Comparison of ENCODE assay signal across 16 mouse cellular contexts in the genomic region with DNA sequence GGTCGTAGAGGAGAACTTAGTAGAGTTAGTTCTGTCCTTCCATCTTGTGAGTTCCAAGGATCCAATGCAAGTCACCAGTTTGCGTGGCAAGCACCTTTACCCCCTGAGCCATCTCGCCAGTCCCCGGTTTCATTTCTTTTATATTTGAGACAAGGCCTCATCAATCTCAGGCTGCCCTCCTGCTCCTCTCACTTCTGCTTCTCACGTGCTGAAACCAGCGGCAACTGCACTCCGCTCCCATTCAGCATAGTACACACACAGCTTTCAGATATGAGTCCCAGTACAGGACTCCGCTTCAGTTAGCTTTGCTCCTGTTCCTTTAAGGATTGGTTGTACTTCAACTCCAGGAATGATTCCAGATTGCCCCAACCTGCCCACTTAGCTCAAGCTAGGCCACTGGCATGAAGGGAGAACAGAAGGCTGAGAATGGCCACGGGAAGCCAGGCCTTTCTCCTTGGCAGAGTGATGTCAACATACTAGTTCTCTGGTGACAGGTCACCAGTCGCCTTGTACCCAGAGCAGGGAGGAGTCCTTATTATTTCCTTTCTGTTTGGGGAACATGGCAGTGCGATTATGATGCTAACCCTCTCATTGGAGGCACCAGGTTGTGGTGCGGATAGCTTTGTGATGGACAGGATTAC.
DNase-seq lines count a peak whose midpoint lies in the region; ATAC-seq and TF ChIP-seq lines count a peak whose summit lies in the region.
"Had no signal": no experiment of that assay in that cellular context is flagged by ENCODE, and none has a peak within 500 bp of the region (broad histone marks: within the 10 kb centered on the region; RNA-seq: fewer than 3 reads in every experiment).

No protein-coding gene starts in this region.

- peaks cover 58% of the 10 kb centered on the region for H3K4me1 ChIP-seq in kidney, embryonic 16.5 days (ENCODE audit: insufficient read depth, low read length)
- peaks cover 13% of the 10 kb centered on the region for H3K4me1 ChIP-seq in kidney, adult 2 months (ENCODE audit: control insufficient read depth, insufficient read depth, low read length)
- peaks cover 8% of the 10 kb centered on the region for H3K4me1 ChIP-seq in bone marrow, adult 2 months (ENCODE audit: control insufficient read depth, insufficient read depth, low read length)
- H3K4me1 ChIP-seq: intestine, embryonic 15.5 days had no signal

- H3K27ac ChIP-seq in kidney, embryonic 16.5 days (ENCODE audit: low read length), result peak overlapping the region; percentile 55
- no peak overlapping the region for H3K27ac ChIP-seq in kidney, adult 2 months (ENCODE audit: insufficient read depth, low read depth, low read length)
- H3K27ac ChIP-seq in bone marrow, adult 2 months (ENCODE audit: control insufficient read depth, insufficient read depth, low read depth, low read length, poor library complexity), result peak overlapping the region; percentile 67
- H3K27ac ChIP-seq: heart, adult 2 months; intestine, embryonic 15.5 days had no signal

- H3K4me3 ChIP-seq in kidney, embryonic 16.5 days (ENCODE audit: low read length), result no peak overlapping the region
- H3K4me3 ChIP-seq in kidney, adult 2 months (ENCODE audit: insufficient read depth, low read depth, low read length), result no peak overlapping the region
- H3K4me3 ChIP-seq in bone marrow, adult 2 months (replicated peaks; ENCODE audit: control insufficient read depth, low read depth, low read length), result no peak overlapping the region
- H3K4me3 ChIP-seq: heart, adult 2 months; intestine, embryonic 15.5 days had no signal

- no peaks in the 10 kb centered on the region for H3K9me3 ChIP-seq in kidney, embryonic 16.5 days (ENCODE audit: low read length)
- H3K9me3 ChIP-seq: intestine, embryonic 15.5 days had no signal

- ATAC-seq in kidney, embryonic 16.5 days (ENCODE audit: low FRiP score, low TSS enrichment), result no peak; the same call in 1 of the 2 replicates
- ATAC-seq in granulocyte monocyte progenitor cell, adult 5-6 weeks (replicated peaks; ENCODE audit: poor library complexity, severe bottlenecking), result peak; percentile 67
- ATAC-seq: intestine, embryonic 15.5 days had no signal

- TF ChIP-seq CTCF in kidney, adult 2 months (conservative IDR thresholded peaks at IDR 0.05; ENCODE audit: insufficient read depth, insufficient read length, low read depth, low read length), result no peak
- TF ChIP-seq CTCF in bone marrow, adult 2 months (IDR thresholded peaks at IDR 0.05; ENCODE audit: control insufficient read depth, insufficient read depth, low read length), result no peak

- no peak overlapping the region for H3K9ac ChIP-seq in kidney, embryonic 16.5 days (replicated peaks; ENCODE audit: low read length)
- H3K9ac ChIP-seq: intestine, embryonic 15.5 days; lung, embryonic 14.5 days had no signal

- DNase-seq in kidney, adult 2 months, result no peak
- peak; percentile 51 for DNase-seq in cerebellum, adult 8-10 months
- no peak for DNase-seq in ovary, adult 18-20 months (ENCODE audit: low spot score)
- no peak for DNase-seq in urinary bladder, postnatal 36 days (ENCODE audit: low spot score in 2 of 2)
- DNase-seq in layer of hippocampus, adult 11-12 months (ENCODE audit: low spot score), result no peak
- DNase-seq: adrenal gland, postnatal 14 days; heart, adult 2 months; heart, postnatal 14 days; lung, embryonic 14.5 days; retina, postnatal 1 day had no signal

- 67% methylated on average over 12 of the region's 12 CpGs for WGBS in kidney, embryonic 16.5 days
- WGBS in kidney, adult 2 months, result 64% methylated on average over 12 of the region's 12 CpGs
- 58% methylated on average over 12 of the region's 12 CpGs for WGBS in bone marrow, adult 2 months

- no peaks in the 10 kb centered on the region for H3K36me3 ChIP-seq in kidney, embryonic 16.5 days (ENCODE audit: insufficient read depth, low read length)
- no peaks in the 10 kb centered on the region for H3K36me3 ChIP-seq in kidney, adult 2 months (ENCODE audit: control insufficient read depth, insufficient read depth, low read length)
- H3K36me3 ChIP-seq: intestine, embryonic 15.5 days had no signal

- H3K4me2 ChIP-seq in kidney, embryonic 16.5 days (replicated peaks; ENCODE audit: low read depth, low read length), result no peak overlapping the region
- H3K4me2 ChIP-seq: intestine, embryonic 15.5 days; lung, embryonic 14.5 days; midbrain, embryonic 11.5 days had no signal

- H3K27me3 ChIP-seq in kidney, embryonic 16.5 days (ENCODE audit: insufficient read depth, low read length), result no peaks in the 10 kb centered on the region
- H3K27me3 ChIP-seq in kidney, adult 2 months (replicated peaks; ENCODE audit: control insufficient read depth, insufficient read depth, low read length), result no peaks in the 10 kb centered on the region
- H3K27me3 ChIP-seq: intestine, embryonic 15.5 days; Patski had no signal

- no peak for TF ChIP-seq POLR2A in kidney, adult 2 months (IDR thresholded peaks at IDR 0.05; ENCODE audit: low read depth, low read length)
- TF ChIP-seq POLR2A in bone marrow, adult 2 months (IDR thresholded peaks at IDR 0.05; ENCODE audit: borderline replicate concordance, control insufficient read depth, low read depth, low read length), result no peak
